Mouse (Mus musculus) heart, embryonic 10.5 days (tissue): Measurements from ENCODE around the gene Cmtm4. TPM values are rescaled to one million over a fixed set of nuclear protein-coding genes. Genes with fewer than 3 reads are reported as not detected.

Experiments
- DNase-seq: peaks from one replicate; pipeline ENCODE4 v3.0.0-alpha.2; 2017; ENCODE audit warnings: low spot score
- H3K27ac ChIP-seq: fragments of 300-500 bp; sonication (generic); 2 replicates; pipeline ENCODE4 v1.5.1; 2016; ENCODE audit warnings: mild to moderate bottlenecking
- H3K27me3 ChIP-seq: fragments of 300-500 bp; sonication (generic); 2 replicates; pipeline ENCODE4 v1.6.1; 2016; ENCODE audit warnings: mild to moderate bottlenecking; ENCODE audit not compliant: poor library complexity, insufficient read depth, severe bottlenecking
- H3K36me3 ChIP-seq: fragments of 300-500 bp; sonication (generic); 2 replicates; pipeline ENCODE4 v1.6.1; 2016; ENCODE audit warnings: mild to moderate bottlenecking, moderate library complexity
- H3K4me1 ChIP-seq: fragments of 300-500 bp; sonication (generic); 2 replicates; pipeline ENCODE4 v1.6.1; 2016; ENCODE audit warnings: mild to moderate bottlenecking
- H3K4me3 ChIP-seq: fragments of 300-500 bp; sonication (generic); 2 replicates; pipeline ENCODE4 v1.5.1; 2016; ENCODE audit warnings: mild to moderate bottlenecking, moderate library complexity
- H3K9me3 ChIP-seq: fragments of 300-500 bp; sonication (generic); 2 replicates; pipeline ENCODE4 v1.6.1; 2016; ENCODE audit warnings: mild to moderate bottlenecking, moderate library complexity
- WGBS: fragments of 180-500 bp; shearing (Covaris S2); methylation state at CpG from one replicate; pipeline ENCODE4 v1.1.7; 2016; 5-methylcytosine and 5-hydroxymethylcytosine counted together
- polyA plus RNA-seq: library from polyadenylated mRNA; unstranded; fragments of >200 nt; fragmentation: Nextera tagmentation; extraction: Ambion mirVana; gene quantifications from 2 replicates; pipeline ENCODE4 v1.2.1, GENCODE M21; 2016

Gene Cmtm4
- polyA plus RNA-seq, 1 experiment from 2014 or later, result 1.7 TPM

- 0 out of 2 replicates have a peak, but pooled peaks cover 8% of the 10 kb centered on the region for H3K4me1 ChIP-seq
- H3K27ac ChIP-seq, result no peak overlapping the region
- H3K9me3 ChIP-seq, result no peaks in the 10 kb centered on the region
- no peak overlapping the region for H3K4me3 ChIP-seq
- 95% methylated on average over 6 of the region's 6 CpGs for WGBS
- no peak for DNase-seq
- H3K36me3 ChIP-seq, result peaks cover 98% of the 10 kb centered on the region
- H3K27me3 ChIP-seq, result no peaks in the 10 kb centered on the region
Observed at GRCm38 (mm10) chr8:104432656-104433055, 37.0 kb upstream of the Cmtm4 start.

- Histone ChIP-seq H3K27me3 (no peaks in the 10 kb centered on the region), H3K4me1 (0 out of 2 replicates have a peak, but pooled peaks cover 3% of the 10 kb centered on the region), H3K36me3 (peaks cover 98% of the 10 kb centered on the region), H3K4me3 (no peak overlapping the region), H3K27ac (no peak overlapping the region), H3K9me3 (no peaks in the 10 kb centered on the region)
- no peak for DNase-seq
- WGBS, result 85% methylated on average over 7 of the region's 7 CpGs
Observed at GRCm38 (mm10) chr8:104430230-104430629, 34.6 kb upstream of the Cmtm4 start.

GRCm38 (mm10) chr8:104427703-104428102, 32.1 kb upstream of the Cmtm4 start:
- Histone ChIP-seq H3K36me3 (peaks cover 97% of the 10 kb centered on the region), H3K9me3 (no peaks in the 10 kb centered on the region), H3K27ac (no peak overlapping the region), H3K4me1 (no peaks in the 10 kb centered on the region), H3K27me3 (no peaks in the 10 kb centered on the region), H3K4me3 (no peak overlapping the region)
- WGBS, result 92% methylated on average over 13 of the region's 13 CpGs
- DNase-seq, result no peak

- no peaks in the 10 kb centered on the region for H3K9me3 ChIP-seq
- H3K4me3 ChIP-seq, result no peak overlapping the region
- no peaks in the 10 kb centered on the region for H3K27me3 ChIP-seq
- H3K4me1 ChIP-seq, result peaks cover 6% of the 10 kb centered on the region; the same call in 1 of the 2 replicates
- 56% methylated on average over 6 of the region's 6 CpGs for WGBS
- H3K36me3 ChIP-seq, result peaks cover 97% of the 10 kb centered on the region
- H3K27ac ChIP-seq, result no peak overlapping the region
- DNase-seq, result no peak
Observed at GRCm38 (mm10) chr8:104422313-104422712, 26.7 kb upstream of the Cmtm4 start.

- no peaks in the 10 kb centered on the region for H3K27me3 ChIP-seq
- H3K36me3 ChIP-seq, result peaks cover 43% of the 10 kb centered on the region
- peaks cover 17% of the 10 kb centered on the region for H3K4me1 ChIP-seq
- no peak overlapping the region for H3K27ac ChIP-seq
- DNase-seq, result no peak
- 88% methylated on average over 6 of the region's 6 CpGs for WGBS
- no peak overlapping the region for H3K4me3 ChIP-seq
- no peaks in the 10 kb centered on the region for H3K9me3 ChIP-seq
Observed at GRCm38 (mm10) chr8:104416022-104416421, 20.4 kb upstream of the Cmtm4 start.

GRCm38 (mm10) chr8:104414204-104414603, 18.6 kb upstream of the Cmtm4 start:
- Histone ChIP-seq H3K9me3 (no peaks in the 10 kb centered on the region), H3K4me3 (no peak overlapping the region), H3K27ac (no peak overlapping the region), H3K27me3 (no peaks in the 10 kb centered on the region), H3K4me1 (peaks cover 17% of the 10 kb centered on the region), H3K36me3 (peaks cover 25% of the 10 kb centered on the region)
- no peak for DNase-seq
- 64% methylated on average over 3 of the region's 3 CpGs for WGBS

GRCm38 (mm10) chr8:104413770-104414169, 18.2 kb upstream of the Cmtm4 start:
- DNase-seq, result no peak
- no peaks in the 10 kb centered on the region for H3K9me3 ChIP-seq
- no peak overlapping the region for H3K4me3 ChIP-seq
- H3K36me3 ChIP-seq, result peaks cover 20% of the 10 kb centered on the region
- H3K27me3 ChIP-seq, result no peaks in the 10 kb centered on the region
- peaks cover 17% of the 10 kb centered on the region for H3K4me1 ChIP-seq
- H3K27ac ChIP-seq, result no peak overlapping the region
- WGBS, result 60% methylated on average over 4 of the region's 4 CpGs

- Histone ChIP-seq H3K27me3 (no peaks in the 10 kb centered on the region), H3K4me3 (no peak overlapping the region), H3K4me1 (peaks cover 17% of the 10 kb centered on the region), H3K9me3 (no peaks in the 10 kb centered on the region), H3K27ac (no peak overlapping the region), H3K36me3 (peaks cover 12% of the 10 kb centered on the region)
- WGBS, result 54% methylated on average over 7 of the region's 7 CpGs
- no peak for DNase-seq
Observed at GRCm38 (mm10) chr8:104412805-104413532, 17.4 kb upstream of the Cmtm4 start.

- peaks cover 2% of the 10 kb centered on the region for H3K36me3 ChIP-seq
- peaks cover 17% of the 10 kb centered on the region for H3K4me1 ChIP-seq
Observed at GRCm38 (mm10) chr8:104411972-104412371, 16.4 kb upstream of the Cmtm4 start.

GRCm38 (mm10) chr8:104411468-104411867, 15.9 kb upstream of the Cmtm4 start:
- no peak for DNase-seq
- Histone ChIP-seq H3K36me3 (0 out of 2 replicates have a peak, but pooled peaks cover under 1% of the 10 kb centered on the region), H3K4me3 (no peak overlapping the region), H3K27ac (no peak overlapping the region), H3K4me1 (peaks cover 17% of the 10 kb centered on the region), H3K9me3 (no peaks in the 10 kb centered on the region), H3K27me3 (no peaks in the 10 kb centered on the region)
- 81% methylated on average over 3 of the region's 3 CpGs for WGBS

More at GRCm38 (mm10) chr8:104411972-104412371, 16.4 kb upstream of the Cmtm4 start:
- DNase-seq, result no peak
- no peak overlapping the region for H3K27ac ChIP-seq
- no peaks in the 10 kb centered on the region for H3K27me3 ChIP-seq
- H3K4me3 ChIP-seq, result no peak overlapping the region
- no peaks in the 10 kb centered on the region for H3K9me3 ChIP-seq
- 61% methylated on average over 3 of the region's 3 CpGs for WGBS

- H3K27me3 ChIP-seq, result no peaks in the 10 kb centered on the region
- no peaks in the 10 kb centered on the region for H3K36me3 ChIP-seq
- no peak for DNase-seq
- no peaks in the 10 kb centered on the region for H3K9me3 ChIP-seq
- peaks cover 17% of the 10 kb centered on the region for H3K4me1 ChIP-seq
- no peak overlapping the region for H3K27ac ChIP-seq
- H3K4me3 ChIP-seq, result no peak overlapping the region
- WGBS, result 63% methylated on average over 7 of the region's 7 CpGs
Observed at GRCm38 (mm10) chr8:104410628-104411273, 15.1 kb upstream of the Cmtm4 start.

GRCm38 (mm10) chr8:104408328-104409110, 12.9 kb upstream of the Cmtm4 start:
- 77% methylated on average over 7 of the region's 7 CpGs for WGBS
- Histone ChIP-seq H3K9me3 (no peaks in the 10 kb centered on the region), H3K4me3 (no peak overlapping the region), H3K27me3 (no peaks in the 10 kb centered on the region), H3K36me3 (no peaks in the 10 kb centered on the region), H3K4me1 (peaks cover 15% of the 10 kb centered on the region), H3K27ac (no peak overlapping the region)
- no peak for DNase-seq
